ENCODE assay signal across 17 mouse cellular contexts in genomic region chr9:78289723-78290122, GRCm38 (mm10). TPM values are rescaled to one million over a fixed set of nuclear protein-coding genes. Genes with fewer than 3 reads are reported as not detected.
DNase-seq lines count a peak whose midpoint lies in the region; ATAC-seq and TF ChIP-seq lines count a peak whose summit lies in the region.
"Not testable (repeated sequence)": the region's sequence is repeated elsewhere in the genome, so short reads cannot be mapped to it uniquely, and the experiment has no call there.
"Had no signal": no experiment of that assay in that cellular context is flagged by ENCODE, and none has a peak within 500 bp of the region (broad histone marks: within the 10 kb centered on the region; RNA-seq: fewer than 3 reads in every experiment).

Gene Gm10639, plus strand, starts transcription at chr9:78289923.

- not testable (repeated sequence) for H3K4me2 ChIP-seq in intestine, embryonic 15.5 days (replicated peaks); kidney, postnatal 0 days (ENCODE audit: low read length); lung, postnatal 0 days (replicated peaks; ENCODE audit: low read depth, low read length); midbrain, embryonic 11.5 days; stomach, embryonic 16.5 days (ENCODE audit: low read depth, low read length)

- not testable (repeated sequence) for H3K27me3 ChIP-seq in intestine, embryonic 15.5 days (replicated peaks); kidney, adult 2 months (replicated peaks; ENCODE audit: control insufficient read depth, insufficient read depth, low read length); kidney, postnatal 0 days (ENCODE audit: insufficient read depth, low read length); lung, postnatal 0 days (replicated peaks; ENCODE audit: insufficient read depth, low read length); midbrain, embryonic 11.5 days (ENCODE audit: control insufficient read depth, insufficient read depth, low read length); stomach, embryonic 16.5 days (ENCODE audit: control insufficient read depth, insufficient read depth, low read length)

- not testable (repeated sequence) for H3K9ac ChIP-seq in intestine, embryonic 15.5 days; kidney, postnatal 0 days (ENCODE audit: low read depth, low read length); lung, postnatal 0 days (replicated peaks; ENCODE audit: low read depth); midbrain, embryonic 11.5 days (ENCODE audit: low read length); stomach, embryonic 16.5 days (ENCODE audit: low read length)

- TF ChIP-seq POLR2A in kidney, adult 2 months (IDR thresholded peaks at IDR 0.05; ENCODE audit: low read depth, low read length) = not testable (repeated sequence)

- not testable (repeated sequence) for H3K36me3 ChIP-seq in intestine, embryonic 15.5 days; kidney, adult 2 months (ENCODE audit: control insufficient read depth, insufficient read depth, low read length); kidney, postnatal 0 days (ENCODE audit: insufficient read depth, low read length); lung, postnatal 0 days (ENCODE audit: insufficient read depth, low read length); midbrain, embryonic 11.5 days (ENCODE audit: control insufficient read depth, insufficient read depth, low read length); stomach, embryonic 16.5 days (ENCODE audit: control insufficient read depth, insufficient read depth, low read length)

- ATAC-seq in intestine, embryonic 15.5 days = peak; percentile 93
- not testable (repeated sequence) for ATAC-seq in kidney, postnatal 0 days (replicated peaks; ENCODE audit: low FRiP score, low read depth); midbrain, embryonic 11.5 days (ENCODE audit: low FRiP score)
- ATAC-seq in lung, postnatal 0 days = peak; percentile 79
- peak; percentile 88; the same call in 1 of the 2 replicates for ATAC-seq in stomach, embryonic 16.5 days (ENCODE audit: insufficient read depth, low FRiP score)

- not testable (repeated sequence) for H3K4me3 ChIP-seq in intestine, embryonic 15.5 days (replicated peaks); kidney, adult 2 months (ENCODE audit: insufficient read depth, low read depth, low read length); kidney, postnatal 0 days (replicated peaks; ENCODE audit: low read depth, low read length); lung, postnatal 0 days (ENCODE audit: low read depth, low read length); midbrain, embryonic 11.5 days (ENCODE audit: low read depth, low read length); stomach, embryonic 16.5 days (replicated peaks; ENCODE audit: low read length)

- H3K9me3 ChIP-seq in intestine, embryonic 15.5 days; kidney, postnatal 0 days (replicated peaks; ENCODE audit: low read length); lung, postnatal 0 days (ENCODE audit: low read length); midbrain, embryonic 11.5 days (ENCODE audit: control insufficient read depth, low read length); stomach, embryonic 16.5 days (replicated peaks; ENCODE audit: control insufficient read depth, low read length): not testable (repeated sequence)

- 70% methylated on average over 3 of the region's 3 CpGs for WGBS in intestine, embryonic 15.5 days
- WGBS in kidney, adult 2 months = 49% methylated on average over 3 of the region's 3 CpGs
- 74% methylated on average over 3 of the region's 3 CpGs for WGBS in kidney, postnatal 0 days
- 67% methylated on average over 3 of the region's 3 CpGs for WGBS in lung, postnatal 0 days
- 93% methylated on average over 3 of the region's 3 CpGs for WGBS in midbrain, embryonic 11.5 days
- 60% methylated on average over 3 of the region's 3 CpGs for whole genome bisulfite sequencing in stomach, embryonic 16.5 days

- not testable (repeated sequence) for H3K27ac ChIP-seq in intestine, embryonic 15.5 days; kidney, adult 2 months (ENCODE audit: insufficient read depth, low read depth, low read length); kidney, postnatal 0 days; lung, postnatal 0 days (ENCODE audit: low read length); midbrain, embryonic 11.5 days (ENCODE audit: low read depth, low read length); stomach, embryonic 16.5 days (ENCODE audit: low read length)

- H3K4me1 ChIP-seq in intestine, embryonic 15.5 days (replicated peaks); kidney, adult 2 months (ENCODE audit: control insufficient read depth, insufficient read depth, low read length); kidney, postnatal 0 days (replicated peaks; ENCODE audit: insufficient read depth, low read length); lung, postnatal 0 days (ENCODE audit: insufficient read depth, low read depth, low read length); midbrain, embryonic 11.5 days (ENCODE audit: control insufficient read depth, insufficient read depth, low read length); stomach, embryonic 16.5 days (ENCODE audit: control insufficient read depth, insufficient read depth, low read length): not testable (repeated sequence)

- TF ChIP-seq CTCF in kidney, adult 2 months (conservative IDR thresholded peaks at IDR 0.05; ENCODE audit: insufficient read depth, insufficient read length, low read depth, low read length); kidney, postnatal 0 days (IDR thresholded peaks at IDR 0.05; ENCODE audit: low read depth); lung, postnatal 0 days (IDR thresholded peaks at IDR 0.05): not testable (repeated sequence)

- peak; percentile 27 for DNase-seq in R1 (ENCODE audit: low read depth, low spot score)
- not testable (repeated sequence) for DNase-seq in kidney, adult 2 months; kidney, postnatal 0 days (ENCODE audit: low spot score)
- DNase-seq in lung, postnatal 0 days (ENCODE audit: low spot score) = peak; percentile 13
- DNase-seq in midbrain, embryonic 11.5 days (ENCODE audit: low spot score, missing footprints) = peak; percentile 57

- TF ChIP-seq EP300 in lung, postnatal 0 days (IDR thresholded peaks at IDR 0.05) = not testable (repeated sequence)

RNA-seq across cellular contexts. Expression of gene Gm10639, which starts in this region (rescaled TPM):
- 0.93 and 1.2 TPM in 2 replicates for polyA plus RNA-seq in intestine, embryonic 15.5 days (2015; fragmentation: Nextera tagmentation; extraction: Ambion mirVana)
- 20.6 and 30.8 TPM in 2 replicates for polyA plus RNA-seq in kidney, adult 2 months (2012; rRNA removed)
- polyA plus RNA-seq in kidney, postnatal 0 days (2015; fragmentation: Nextera tagmentation; extraction: Ambion mirVana) = 77.2 and 80.9 TPM in 2 replicates
- polyA plus RNA-seq in lung, postnatal 0 days (2015; fragmentation: Nextera tagmentation; extraction: Ambion mirVana) = 0.29 and 0.68 TPM in 2 replicates
- polyA plus RNA-seq in midbrain, embryonic 11.5 days (2014; fragmentation: Nextera tagmentation; extraction: Ambion mirVana) = not detected in 2 replicates
- polyA plus RNA-seq in stomach, embryonic 16.5 days (2015; fragmentation: Nextera tagmentation; extraction: Ambion mirVana) = 0.36 and 0.65 TPM in 2 replicates
- polyA plus RNA-seq: adrenal gland, adult 2 months; cerebellum, adult 2 months; embryonic facial prominence, embryonic 12.5 days; forebrain, embryonic 12.5 days; forebrain, embryonic 15.5 days; gonadal fat pad, adult 2 months; heart, embryonic 12.5 days; heart, embryonic 15.5 days; hindbrain, embryonic 10.5 days; hindbrain, embryonic 13.5 days had no signal

Comparison
In these comparisons a context has a peak if more than half of its experiments do, and no peak if none do; other contexts are left out.
1. Peak in DNase-seq and ATAC-seq in lung, postnatal 0 days; RNA of the gene not detected or under 1 TPM.
2. Peak in DNase-seq in midbrain, embryonic 11.5 days; RNA of the gene not detected or under 1 TPM.
3. Peak in ATAC-seq in stomach, embryonic 16.5 days; RNA of the gene not detected or under 1 TPM.